Mouse (Mus musculus) lung, embryonic 15.5 days (tissue): Measurements from ENCODE around the gene Ube2q2. TPM values are rescaled to one million over a fixed set of nuclear protein-coding genes. Genes with fewer than 3 reads are reported as not detected.

Experiments
- polyA plus RNA-seq: library from polyadenylated mRNA; unstranded; fragments of >200 nt; fragmentation: Nextera tagmentation; extraction: Ambion mirVana; gene quantifications from 2 replicates; pipeline ENCODE4 v1.2.1, GENCODE M21; 2015

Gene Ube2q2
- polyA plus RNA-seq, 1 experiment from 2014 or later: 37.4 TPM

Other genes with a start within 250 kb of the Ube2q2 start
- gene Hykk, start 231.6 kb upstream of the Ube2q2 start, polyA plus RNA-seq: 3.9 and 4.3 TPM in 2 replicates
- gene Psma4, start 198.1 kb upstream of the Ube2q2 start, polyA plus RNA-seq: 284 and 288 TPM in 2 replicates
- 0.65 and 1.3 TPM in 2 replicates for gene AY074887, start 197.9 kb upstream of the Ube2q2 start, polyA plus RNA-seq
- 0.14 and 0.25 TPM in 2 replicates for gene Chrna5, start 168.0 kb upstream of the Ube2q2 start, polyA plus RNA-seq
- gene Chrna3, start 122.3 kb upstream of the Ube2q2 start, polyA plus RNA-seq: 0.40 and 0.72 TPM in 2 replicates
- gene Chrnb4, start 100.1 kb upstream of the Ube2q2 start, polyA plus RNA-seq: 0.14 and 0.31 TPM in 2 replicates
- 57.2 and 64.1 TPM in 2 replicates for gene Fbxo22, start 60.1 kb downstream of the Ube2q2 start, polyA plus RNA-seq
- gene Nrg4, start 178.0 kb downstream of the Ube2q2 start, polyA plus RNA-seq: 1.0 and 1.1 TPM in 2 replicates
- 0.15 and 0.24 TPM in 2 replicates for gene Tmem266, start 178.1 kb downstream of the Ube2q2 start, polyA plus RNA-seq